26 mouse cellular contexts compared by ENCODE assay signal in genomic region chr6:108754376-108754775, GRCm38 (mm10). TPM values are rescaled to one million over a fixed set of nuclear protein-coding genes. Genes with fewer than 3 reads are reported as not detected.
DNase-seq lines count a peak whose midpoint lies in the region.
"Had no signal": no experiment of that assay in that cellular context is flagged by ENCODE, and none has a peak within 500 bp of the region (broad histone marks: within the 10 kb centered on the region; RNA-seq: fewer than 3 reads in every experiment).

No protein-coding gene starts in this region.

- no peak overlapping the region for H3K27ac ChIP-seq in midbrain, embryonic 10.5 days (replicated peaks)
- H3K27ac ChIP-seq: forebrain, embryonic 13.5 days; heart, adult 2 months; hindbrain, embryonic 13.5 days; left cerebral cortex, adult 2 months; liver, embryonic 12.5 days; midbrain, embryonic 12.5 days; neural tube, embryonic 13.5 days; stomach, embryonic 15.5 days had no signal

- WGBS in midbrain, embryonic 10.5 days, result 85% methylated on average over 1 of the region's 1 CpGs

- H3K9me3 ChIP-seq in midbrain, embryonic 10.5 days (replicated peaks), result no peaks in the 10 kb centered on the region
- H3K9me3 ChIP-seq: forebrain, embryonic 13.5 days; heart, embryonic 12.5 days; hindbrain, embryonic 13.5 days; liver, embryonic 12.5 days; midbrain, embryonic 12.5 days; neural tube, embryonic 13.5 days; stomach, embryonic 15.5 days had no signal

- intact Hi-C loops in left cerebral cortex, postnatal 25 days (cut with DNase I), result no loop called here

- H3K36me3 ChIP-seq in midbrain, embryonic 10.5 days, result no peaks in the 10 kb centered on the region
- H3K36me3 ChIP-seq: heart, embryonic 12.5 days; hindbrain, embryonic 13.5 days; liver, embryonic 12.5 days; midbrain, embryonic 12.5 days; neural tube, embryonic 13.5 days; stomach, embryonic 15.5 days had no signal

- H3K4me3 ChIP-seq in midbrain, embryonic 10.5 days, result no peak overlapping the region
- H3K4me3 ChIP-seq: forebrain, embryonic 13.5 days; heart, adult 2 months; heart, embryonic 12.5 days; hindbrain, embryonic 13.5 days; left cerebral cortex, adult 2 months; liver, embryonic 12.5 days; midbrain, embryonic 12.5 days; neural tube, embryonic 13.5 days; stomach, embryonic 15.5 days had no signal

- no peaks in the 10 kb centered on the region for H3K27me3 ChIP-seq in midbrain, embryonic 10.5 days (ENCODE audit: low read depth, poor library complexity, severe bottlenecking)
- H3K27me3 ChIP-seq: forebrain, embryonic 13.5 days; heart, embryonic 12.5 days; hindbrain, embryonic 13.5 days; liver, embryonic 12.5 days; midbrain, embryonic 12.5 days; neural tube, embryonic 13.5 days; Patski; stomach, embryonic 15.5 days had no signal

- no peaks in the 10 kb centered on the region for H3K4me1 ChIP-seq in midbrain, embryonic 10.5 days
- H3K4me1 ChIP-seq: forebrain, embryonic 13.5 days; heart, embryonic 12.5 days; hindbrain, embryonic 13.5 days; liver, embryonic 12.5 days; midbrain, embryonic 12.5 days; neural tube, embryonic 13.5 days; stomach, embryonic 15.5 days had no signal

- DNase-seq in adrenal gland, adult 2 months, result peak; percentile 66
- no peak for DNase-seq in adrenal gland, adult 8-10 months
- DNase-seq in urinary bladder, postnatal 14 days (ENCODE audit: low spot score), result peak; percentile 33
- no peak for DNase-seq in urinary bladder, postnatal 4 days (ENCODE audit: low spot score in 2 of 2)
- DNase-seq in adrenal gland, postnatal 14 days, result peak; percentile 57
- DNase-seq in midbrain, embryonic 10.5 days (ENCODE audit: low spot score), result no peak
- DNase-seq in left cerebral cortex, postnatal 25 days (ENCODE audit: low spot score in 2 of 2), result no peak
- DNase-seq: cerebellum, adult 2 months; cerebellum, postnatal 14 days; gastrocnemius, postnatal 36 days; heart, adult 2 months; heart, postnatal 4 days; kidney, adult 9 months; kidney, postnatal 14 days; liver, postnatal 0 days; lung, postnatal 36 days; right cerebral cortex, postnatal 25 days had no signal

RNA-seq across cellular contexts. Expression of gene Arl8b, which starts 28.5 kb away (rescaled TPM):
- 100 to 1,000 TPM; 120 to 128 TPM for total RNA-seq in adrenal gland, adult 2 months (2021)
- polyA plus RNA-seq in adrenal gland, adult 2 months (2012; rRNA removed), result 12.6 and 12.7 TPM in 2 replicates
- 100 to 1,000 TPM in 2 of 4 experiments, 10 to 100 TPM in 2; 96.7 to 128 (median 110) TPM for total RNA-seq in adrenal gland, adult 8-10 months (2022)
- 104 and 112 TPM in 2 replicates for total RNA-seq in adrenal gland, postnatal 14 days (2021)
- polyA plus RNA-seq in midbrain, embryonic 10.5 days (2016; fragmentation: Nextera tagmentation; extraction: Ambion mirVana), result 67.4 and 69.2 TPM in 2 replicates
- 100 to 1,000 TPM; 208 to 216 TPM for total RNA-seq in left cerebral cortex, postnatal 25 days (2021)

Comparison
In these comparisons a context has a peak if more than half of its experiments do, and no peak if none do; other contexts are left out.
1. DNase-seq: peak in adrenal gland, adult 2 months (single experiment), urinary bladder, postnatal 14 days (single experiment) and adrenal gland, postnatal 14 days (single experiment); none in adrenal gland, adult 8-10 months (single experiment), urinary bladder, postnatal 4 days (0 of 2), midbrain, embryonic 10.5 days (single experiment) and left cerebral cortex, postnatal 25 days (0 of 2).